Mouse (Mus musculus) erythroblast, embryonic 14.5 days (primary cell): Measurements from ENCODE around the gene Plxnb1. TPM values are rescaled to one million over a fixed set of nuclear protein-coding genes. Genes with fewer than 3 reads are reported as not detected.
"Not testable (repeated sequence)": the region's sequence is repeated elsewhere in the genome, so short reads cannot be mapped to it uniquely, and the experiment has no call there.

ENCODE experiments used
- H3K27me3 ChIP-seq: 2 replicates; pipeline ENCODE4 v1.6.1; 2012; ENCODE audit warnings: inconsistent platforms; ENCODE audit not compliant: control insufficient read depth
- H3K36me3 ChIP-seq: 2 replicates; pipeline ENCODE4 v1.6.1; 2012; ENCODE audit warnings: mild to moderate bottlenecking, inconsistent platforms; ENCODE audit not compliant: control insufficient read depth
- H3K4me1 ChIP-seq: 2 replicates; pipeline ENCODE4 v1.6.1; 2012; ENCODE audit warnings: inconsistent platforms; ENCODE audit not compliant: control insufficient read depth
- H3K4me3 ChIP-seq: replicated peaks from 2 replicates; pipeline ENCODE3; 2012; ENCODE audit warnings: moderate library complexity, mild to moderate bottlenecking, inconsistent platforms
- H3K9me3 ChIP-seq: 2 replicates; pipeline ENCODE4 v1.6.1; 2012; ENCODE audit warnings: low read length, inconsistent platforms, mixed read lengths; ENCODE audit not compliant: control insufficient read depth
- GATA1 ChIP-seq: IDR thresholded peaks from 2 replicates; pipeline ENCODE4 v1.6.1; 2012; ENCODE audit warnings: low read length, inconsistent platforms, mixed read lengths
- TAL1 ChIP-seq: IDR thresholded peaks from 3 replicates; pipeline ENCODE4 v1.6.1; 2012; ENCODE audit warnings: low read length, inconsistent platforms, mixed read lengths
- polyA plus RNA-seq: library from polyadenylated mRNA; stranded (reverse); fragments of >175 nt; gene quantifications from 2 replicates; pipeline ENCODE4 v1.2.3, GENCODE M21; 2012

The Plxnb1 gene
- polyA plus RNA-seq, 1 experiment = under 0.01 TPM

DNA sequence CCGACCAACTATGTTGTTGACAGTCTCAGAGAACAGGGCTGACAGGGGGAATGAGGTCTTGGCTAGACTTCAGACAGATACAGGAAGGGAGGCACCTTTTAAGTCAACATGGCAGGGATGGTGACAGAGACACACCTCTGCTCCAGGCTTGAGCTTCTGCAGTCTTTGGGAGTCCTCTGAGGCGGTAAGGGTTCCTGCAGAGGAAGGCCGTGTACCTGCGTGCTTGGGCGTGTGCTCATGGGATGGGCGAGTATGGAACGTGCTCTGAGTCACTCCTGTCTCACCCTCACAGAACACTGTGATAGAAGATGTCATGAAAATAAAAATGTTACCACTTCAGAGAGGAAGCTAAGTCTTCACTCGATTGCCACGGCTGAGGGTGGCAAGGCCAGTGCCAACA, 24.4 kb downstream of the Plxnb1 start:
- H3K9me3 ChIP-seq = no peaks in the 10 kb centered on the region
- no peak overlapping the region for H3K4me3 ChIP-seq
- no peaks in the 10 kb centered on the region for H3K4me1 ChIP-seq
- no peaks in the 10 kb centered on the region for H3K27me3 ChIP-seq
- H3K36me3 ChIP-seq = peaks cover 11% of the 10 kb centered on the region; the same call in 1 of the 2 replicates
- TF ChIP-seq GATA1 (no peak), TAL1 (no peak)

DNA sequence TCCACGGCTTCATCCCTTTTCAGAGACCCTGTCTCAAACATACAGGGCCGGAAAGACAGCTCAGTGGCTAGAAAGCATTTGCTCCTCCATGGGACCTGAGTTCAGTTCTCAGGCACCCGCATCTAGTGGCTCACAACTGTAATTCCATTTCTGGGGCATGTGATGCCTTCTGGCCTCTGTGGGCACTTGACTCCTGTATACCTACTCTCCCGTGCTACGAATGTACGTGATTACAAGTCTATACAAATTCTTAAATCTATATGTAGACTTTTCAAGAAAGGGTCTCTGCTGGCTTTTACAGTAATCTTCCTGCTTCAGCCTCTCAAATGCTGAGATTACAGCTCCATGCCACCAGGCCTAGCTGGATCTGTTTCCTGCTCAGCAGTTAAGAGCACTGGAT, 25.8 kb downstream of the Plxnb1 start:
- no peaks in the 10 kb centered on the region for H3K9me3 ChIP-seq
- no peaks in the 10 kb centered on the region for H3K4me1 ChIP-seq
- peaks cover 5% of the 10 kb centered on the region; the same call in 1 of the 2 replicates for H3K36me3 ChIP-seq
- TF ChIP-seq TAL1 (no peak), GATA1 (no peak)
- no peaks in the 10 kb centered on the region for H3K27me3 ChIP-seq
- no peak overlapping the region for H3K4me3 ChIP-seq

DNA sequence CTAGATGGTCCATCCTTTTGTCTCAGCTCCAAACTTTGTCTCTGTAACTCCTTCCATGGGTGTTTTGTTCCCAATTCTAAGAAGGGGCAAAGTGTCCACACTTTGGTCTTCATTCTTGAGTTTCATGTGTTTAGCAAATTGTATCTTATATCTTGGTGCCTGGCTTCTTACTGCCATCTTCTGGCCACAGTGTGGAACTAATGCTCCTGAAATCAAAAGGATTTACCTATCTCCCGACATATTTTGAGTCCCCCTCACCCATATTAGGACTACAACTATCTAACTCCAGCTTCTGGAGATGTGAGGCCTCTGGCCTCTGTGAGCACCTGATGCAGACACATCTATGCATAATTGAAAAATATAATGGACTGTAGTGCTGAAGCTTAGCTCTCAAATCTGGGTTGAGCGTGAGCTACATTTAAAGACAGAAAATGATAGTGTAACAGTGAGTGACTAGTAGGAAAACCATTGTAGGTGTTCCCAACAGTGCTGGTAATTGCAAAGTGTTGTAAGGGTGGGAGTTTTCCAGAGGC, 27.4 kb downstream of the Plxnb1 start:
- H3K36me3 ChIP-seq = peaks cover 5% of the 10 kb centered on the region; the same call in 1 of the 2 replicates
- H3K9me3 ChIP-seq = no peaks in the 10 kb centered on the region
- TF ChIP-seq TAL1 (no peak), GATA1 (no peak)
- H3K4me3 ChIP-seq = no peak overlapping the region
- no peaks in the 10 kb centered on the region for H3K4me1 ChIP-seq
- no peaks in the 10 kb centered on the region for H3K27me3 ChIP-seq

DNA sequence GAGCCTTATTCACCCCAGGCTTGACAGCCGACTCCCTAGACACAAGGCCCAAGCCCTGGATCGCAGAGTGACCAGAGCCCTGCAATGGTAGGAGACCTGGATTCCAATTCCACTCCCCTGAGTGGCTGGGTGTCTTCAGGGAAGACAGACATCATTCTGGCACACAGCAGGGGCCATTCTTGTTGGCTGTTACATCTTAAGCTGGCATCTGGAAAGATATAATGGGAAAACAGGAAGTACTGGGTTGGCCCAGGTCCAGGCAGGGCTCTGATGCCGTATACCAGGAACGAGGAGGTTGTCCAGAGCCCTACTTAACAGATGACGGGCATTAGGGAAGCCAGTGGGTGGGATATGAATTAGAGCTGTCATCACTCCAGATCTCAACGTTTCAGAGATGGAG, 28.1 kb downstream of the Plxnb1 start:
- Histone ChIP-seq H3K27me3 (no peaks in the 10 kb centered on the region), H3K36me3 (no peaks in the 10 kb centered on the region; the same call in 1 of the 2 replicates), H3K4me1 (no peaks in the 10 kb centered on the region), H3K4me3 (no peak overlapping the region), H3K9me3 (no peaks in the 10 kb centered on the region)
- TF ChIP-seq TAL1 = no peak
- TF ChIP-seq GATA1 = no peak

DNA sequence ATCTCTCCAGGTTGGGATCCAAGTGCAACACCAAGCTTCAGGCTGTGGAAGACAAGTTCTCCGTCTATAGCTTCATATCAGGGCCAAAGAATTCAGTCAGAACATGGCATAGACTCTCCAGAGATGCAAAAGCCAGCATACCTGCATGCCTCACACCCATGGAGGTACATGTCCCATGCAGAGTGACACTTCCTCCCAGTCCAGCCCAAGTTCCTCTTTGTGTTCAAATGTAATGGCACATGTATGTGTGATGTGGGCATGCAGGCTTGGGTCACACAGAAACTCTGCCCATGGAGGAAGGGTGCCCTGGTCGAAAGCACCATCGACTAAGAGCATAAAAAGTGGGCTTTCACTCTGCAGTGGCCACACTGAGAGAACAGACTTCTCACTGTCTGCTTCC, 29.0 kb downstream of the Plxnb1 start:
- H3K4me3 ChIP-seq = no peak overlapping the region
- H3K4me1 ChIP-seq = no peaks in the 10 kb centered on the region
- H3K9me3 ChIP-seq = no peaks in the 10 kb centered on the region
- no peaks in the 10 kb centered on the region for H3K27me3 ChIP-seq
- H3K36me3 ChIP-seq = no peaks in the 10 kb centered on the region; the same call in 1 of the 2 replicates
- no peak for TF ChIP-seq TAL1
- TF ChIP-seq GATA1 = no peak

DNA sequence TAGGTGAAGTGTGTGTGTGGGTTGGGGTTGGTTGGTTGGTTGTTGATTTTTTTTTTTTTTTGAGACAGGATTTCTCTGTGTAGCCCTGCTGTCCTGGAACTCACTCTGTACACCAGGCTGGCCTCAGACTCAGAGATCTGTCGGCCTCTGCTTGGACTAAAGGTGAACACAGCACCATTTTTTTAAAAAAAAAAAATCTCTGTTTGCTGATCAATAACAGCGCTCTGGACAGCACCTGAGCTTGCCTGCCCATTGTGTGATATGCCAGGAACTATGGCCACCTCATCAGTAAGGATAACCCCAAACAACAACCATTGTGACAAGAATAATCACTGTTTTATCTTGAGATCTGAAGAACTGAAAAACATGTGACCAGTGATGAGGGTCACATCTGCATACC, 29.9 kb downstream of the Plxnb1 start:
- Histone ChIP-seq H3K27me3 (no peaks in the 10 kb centered on the region), H3K4me1 (no peaks in the 10 kb centered on the region), H3K9me3 (no peaks in the 10 kb centered on the region), H3K36me3 (no peaks in the 10 kb centered on the region), H3K4me3 (no peak overlapping the region)
- TF ChIP-seq GATA1 (no peak), TAL1 (no peak)

DNA sequence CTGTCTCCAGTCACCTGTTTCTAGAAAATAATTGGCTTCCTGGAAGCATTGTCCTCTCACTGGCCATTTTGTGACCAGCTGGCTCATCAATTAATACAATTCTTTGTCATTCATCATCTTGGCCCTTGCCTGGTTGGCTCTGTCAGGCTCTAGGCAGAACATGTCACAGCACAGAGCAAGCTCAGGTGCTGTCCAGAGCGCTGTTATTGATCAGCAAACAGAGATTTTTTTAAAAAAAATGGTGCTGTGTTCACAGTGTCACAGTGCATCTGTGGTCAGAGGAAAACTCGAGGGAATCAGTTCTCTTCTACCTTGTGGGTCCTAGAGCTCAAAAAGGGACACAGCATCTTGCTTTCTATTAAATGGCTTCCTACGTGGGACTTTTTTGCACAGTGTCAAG, 30.3 kb downstream of the Plxnb1 start:
- Histone ChIP-seq H3K9me3 (no peaks in the 10 kb centered on the region), H3K27me3 (no peaks in the 10 kb centered on the region), H3K4me1 (no peaks in the 10 kb centered on the region), H3K4me3 (no peak overlapping the region), H3K36me3 (no peaks in the 10 kb centered on the region)
- TF ChIP-seq TAL1 = no peak
- TF ChIP-seq GATA1 = no peak

DNA sequence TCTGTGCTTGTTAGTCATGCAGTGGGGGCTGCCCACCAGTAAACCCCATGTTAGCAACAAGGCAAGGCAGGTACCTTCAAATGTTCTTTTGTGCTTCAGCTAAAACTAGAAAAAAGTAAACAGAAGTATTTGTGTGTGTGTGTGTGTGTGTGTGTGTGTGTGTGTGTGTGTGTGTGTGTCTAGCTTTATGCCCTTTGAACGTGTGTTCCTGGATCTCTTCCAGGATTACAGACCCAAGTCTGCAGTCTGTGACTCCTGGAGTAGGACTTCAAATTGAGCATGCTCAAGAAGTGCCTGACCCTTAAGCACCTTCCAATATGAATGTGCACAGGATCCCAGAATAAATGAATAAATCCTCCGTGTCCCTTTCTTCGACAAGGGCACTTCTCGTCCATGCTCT, 31.9 kb downstream of the Plxnb1 start:
- H3K4me3 ChIP-seq = no peak overlapping the region
- no peaks in the 10 kb centered on the region for H3K36me3 ChIP-seq
- no peaks in the 10 kb centered on the region for H3K27me3 ChIP-seq
- no peaks in the 10 kb centered on the region for H3K9me3 ChIP-seq
- H3K4me1 ChIP-seq = no peaks in the 10 kb centered on the region
- TF ChIP-seq TAL1 = no peak
- TF ChIP-seq GATA1 = no peak

DNA sequence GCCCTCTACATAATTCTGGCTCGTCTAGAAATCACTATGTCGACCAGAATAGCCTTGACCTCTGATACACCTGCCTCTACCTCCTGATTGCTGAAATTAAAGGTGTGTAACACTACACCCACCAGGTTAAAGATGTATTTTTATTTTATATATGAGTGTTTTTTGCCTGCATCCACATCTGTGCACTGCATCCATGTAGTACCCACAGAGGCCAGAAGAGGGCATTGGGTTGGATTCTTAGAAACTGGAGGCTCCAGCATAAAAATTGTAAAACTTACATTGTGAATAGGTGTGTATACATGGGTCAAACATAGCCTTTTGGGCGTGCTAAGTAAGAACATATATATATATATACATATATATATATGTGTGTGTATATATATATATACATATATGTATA, 33.0 kb downstream of the Plxnb1 start:
- Histone ChIP-seq H3K36me3 (no peaks in the 10 kb centered on the region), H3K4me3 (no peak overlapping the region), H3K4me1 (no peaks in the 10 kb centered on the region), H3K27me3 (no peaks in the 10 kb centered on the region), H3K9me3 (no peaks in the 10 kb centered on the region)
- TF ChIP-seq GATA1 (no peak), TAL1 (no peak)

DNA sequence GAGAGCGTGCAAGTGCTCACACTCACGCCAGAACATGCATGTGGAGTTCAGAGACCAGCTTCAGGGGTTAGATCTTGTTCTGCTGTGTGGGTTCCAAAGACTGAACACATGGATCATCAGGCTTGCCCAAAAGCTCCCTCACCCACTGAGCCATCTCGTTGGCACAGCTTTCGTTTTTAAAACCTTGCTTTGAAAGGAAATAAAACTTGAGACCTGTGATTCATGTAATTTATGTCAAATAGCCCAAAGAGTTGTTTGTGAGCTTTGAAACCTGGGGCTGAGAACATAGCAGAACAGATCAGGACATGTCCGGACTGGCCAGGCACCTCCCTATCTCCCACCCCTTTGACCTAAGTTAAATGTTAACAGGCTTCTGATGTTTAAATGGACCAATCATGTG, 34.9 kb downstream of the Plxnb1 start:
- Histone ChIP-seq H3K36me3 (no peaks in the 10 kb centered on the region), H3K4me1 (no peaks in the 10 kb centered on the region), H3K9me3 (no peaks in the 10 kb centered on the region), H3K4me3 (no peak overlapping the region), H3K27me3 (no peaks in the 10 kb centered on the region)
- TF ChIP-seq GATA1 = no peak

DNA sequence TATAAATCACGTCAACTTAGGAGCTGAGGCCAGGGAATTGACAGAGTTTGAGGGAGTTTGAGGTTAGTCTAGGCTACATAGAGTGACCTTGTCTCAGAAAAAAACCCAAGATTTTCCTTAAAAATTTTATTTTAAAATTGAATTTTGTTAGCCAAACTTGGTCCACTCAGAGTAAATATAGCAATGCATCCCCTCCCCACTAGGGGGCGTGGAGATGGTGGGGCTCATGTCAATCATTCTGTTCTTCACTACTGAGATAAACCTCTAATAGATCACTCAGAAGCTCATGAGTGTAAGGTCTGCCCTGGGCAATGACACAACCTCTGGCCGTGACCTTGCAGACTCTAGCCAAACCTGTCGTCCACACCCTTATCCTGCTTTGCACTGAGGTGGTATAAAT, 45.2 kb downstream of the Plxnb1 start:
- not testable (repeated sequence) for H3K27me3 ChIP-seq, H3K4me3 ChIP-seq, H3K4me1 ChIP-seq, H3K36me3 ChIP-seq, H3K9me3 ChIP-seq
